Mouse (Mus musculus) liver, postnatal 0 days (tissue): ENCODE measurements around the gene Znrf1.

Experiments
- CTCF ChIP-seq: sonication (generic); IDR thresholded peaks from 2 replicates; pipeline ENCODE4 v1.5.1; 2016; ENCODE audit warnings: antibody characterized with exemption, low read depth
- EP300 ChIP-seq: IDR thresholded peaks from 2 replicates; pipeline ENCODE4 v1.6.1; 2016; ENCODE audit warnings: antibody characterized with exemption, low read depth, mild to moderate bottlenecking

GRCm38 (mm10) chr8:111568029-111568428 lies 32.1 kb downstream of the Znrf1 start:
- TF ChIP-seq CTCF: no peak
- 0 out of 2 replicates have a peak, but pooled peaks have one; percentile 24 for TF ChIP-seq EP300
